Mouse (Mus musculus) liver (tissue): Measurements from ENCODE around the gene Sergef.
"Not testable (repeated sequence)": the region's sequence is repeated elsewhere in the genome, so short reads cannot be mapped to it uniquely, and the experiment has no call there.

Source experiments
- DNase-seq: peaks from one replicate; pipeline ENCODE4 v3.0.0-alpha.2; 2020; ENCODE audit warnings: mixed read lengths

The Sergef gene

DNA sequence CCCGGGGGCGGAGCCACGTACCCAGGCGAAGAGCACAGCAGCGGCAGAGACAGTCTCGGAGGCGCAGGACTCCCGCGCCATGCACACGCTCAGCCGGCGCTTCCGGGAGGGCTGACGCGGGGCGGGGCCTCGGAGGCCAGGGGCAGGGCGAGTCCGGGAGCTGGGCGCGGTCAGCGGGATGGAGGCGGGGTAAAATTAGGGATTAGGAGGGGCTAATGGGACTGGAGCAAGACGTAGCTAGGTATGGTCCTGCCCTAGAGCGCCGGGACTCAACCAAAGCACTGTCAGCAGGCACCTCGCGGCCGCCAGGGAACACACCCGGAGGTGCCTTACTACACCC is at the start of gene Sergef:
Gene Sergef (minus strand): TSS at position 116 of the 340 bp plus-strand sequence.
- DNase-seq = peak; percentile 91

DNA sequence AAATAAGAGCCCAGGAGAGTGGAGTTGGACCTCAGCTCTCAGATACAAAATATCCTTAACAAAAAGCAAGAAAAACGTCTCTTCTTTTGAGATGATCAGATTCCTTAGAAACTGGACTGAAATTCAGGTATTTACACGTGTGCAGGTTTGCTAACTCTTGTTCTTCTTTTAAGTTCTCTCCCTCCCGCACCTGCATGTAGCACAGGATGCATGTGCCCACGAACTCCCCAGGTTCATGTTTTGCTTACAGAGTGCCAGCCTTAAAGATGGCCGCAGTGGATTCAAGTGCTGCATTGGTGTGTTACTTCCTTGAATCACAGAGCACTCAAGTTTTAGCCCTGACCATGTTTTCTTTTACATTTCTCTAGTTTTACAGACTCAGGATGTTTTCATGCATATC is 47.2 kb upstream of the Sergef start:
- DNase-seq = no peak

DNA sequence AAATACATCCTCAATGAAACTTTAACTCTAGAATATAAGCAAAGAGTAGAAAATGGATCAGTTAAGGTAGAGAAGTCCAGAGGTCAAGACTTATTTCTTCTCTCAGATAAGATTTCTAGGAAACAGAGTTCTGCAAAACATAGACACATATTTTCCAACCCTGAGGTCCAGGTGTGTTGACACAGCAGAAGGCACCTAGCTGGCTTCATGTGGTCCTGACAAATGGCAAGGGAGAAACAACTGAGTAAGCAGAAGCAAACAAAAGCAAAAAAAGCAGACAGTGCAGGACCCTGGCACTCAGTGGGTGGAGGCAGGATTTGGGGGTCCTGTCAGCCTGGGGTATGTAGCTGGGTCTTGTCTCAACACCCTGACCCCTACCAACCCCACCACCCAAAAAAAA is 41.1 kb upstream of the Sergef start:
- DNase-seq = no peak

DNA sequence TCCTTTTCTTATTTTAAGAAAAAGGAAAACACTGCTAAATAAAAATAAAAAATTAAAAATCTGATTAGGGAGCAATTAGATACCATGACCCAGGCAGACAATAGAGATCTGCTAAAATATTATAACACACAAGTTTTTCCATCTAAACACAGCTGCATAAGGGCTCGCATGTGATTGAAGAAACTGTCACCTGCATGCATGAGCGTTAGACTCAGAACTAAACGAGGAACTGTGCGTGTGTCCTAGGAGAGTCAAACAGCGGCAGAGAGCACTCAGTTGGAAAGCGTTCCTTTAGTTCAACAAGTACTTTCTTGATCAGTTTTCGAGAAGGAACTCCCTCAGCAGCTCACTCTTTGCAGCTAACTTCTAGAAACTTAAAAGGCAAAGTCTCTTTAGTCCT is 39.4 kb upstream of the Sergef start:
- DNase-seq = not testable (repeated sequence)

DNA sequence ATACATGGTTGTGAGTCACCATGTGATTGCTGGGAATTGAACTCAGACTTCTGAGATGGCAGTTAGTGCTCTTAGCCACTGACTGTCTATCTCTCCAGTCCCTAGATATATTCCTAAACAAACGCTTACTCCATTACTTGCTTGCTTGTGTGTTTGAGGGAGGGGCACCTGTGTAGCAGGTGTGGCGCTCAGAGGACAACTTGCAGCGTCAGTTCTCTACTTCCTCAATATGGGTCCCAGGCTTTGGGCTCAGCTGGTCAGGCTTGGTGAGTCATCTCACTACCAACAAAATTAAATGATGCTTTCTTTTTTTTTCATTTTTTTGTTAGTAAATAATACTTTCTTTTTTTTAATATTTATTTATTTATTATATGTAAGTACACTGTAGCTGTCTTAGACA is 38.8 kb upstream of the Sergef start:
- DNase-seq = no peak

DNA sequence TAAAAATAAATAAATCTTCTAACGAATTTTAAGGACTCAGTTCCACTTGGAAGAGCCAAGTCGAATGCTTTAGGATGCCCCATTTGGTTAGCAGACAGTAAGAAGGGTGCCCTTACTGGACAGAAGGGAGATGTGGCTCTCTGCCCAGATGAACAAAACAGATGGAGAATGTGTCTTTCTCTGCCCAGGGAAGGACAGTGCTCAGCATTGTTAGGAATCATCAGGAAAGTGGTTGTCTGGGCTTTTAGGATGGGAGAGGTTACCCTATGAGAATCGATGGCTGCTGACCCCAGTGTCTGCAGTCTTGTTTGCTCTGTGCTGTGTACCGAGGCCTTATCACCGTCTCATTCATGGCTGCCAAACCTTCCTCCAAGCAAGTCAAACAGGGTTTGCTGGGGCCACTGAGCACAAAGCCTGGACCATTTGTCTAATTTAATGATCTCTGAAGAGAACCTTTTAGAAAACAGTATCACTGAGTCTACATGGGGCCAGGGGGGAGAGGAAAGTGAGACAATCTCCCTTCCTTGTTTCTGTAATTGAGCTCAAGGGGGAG is 37.3 kb upstream of the Sergef start:
- no peak for DNase-seq

DNA sequence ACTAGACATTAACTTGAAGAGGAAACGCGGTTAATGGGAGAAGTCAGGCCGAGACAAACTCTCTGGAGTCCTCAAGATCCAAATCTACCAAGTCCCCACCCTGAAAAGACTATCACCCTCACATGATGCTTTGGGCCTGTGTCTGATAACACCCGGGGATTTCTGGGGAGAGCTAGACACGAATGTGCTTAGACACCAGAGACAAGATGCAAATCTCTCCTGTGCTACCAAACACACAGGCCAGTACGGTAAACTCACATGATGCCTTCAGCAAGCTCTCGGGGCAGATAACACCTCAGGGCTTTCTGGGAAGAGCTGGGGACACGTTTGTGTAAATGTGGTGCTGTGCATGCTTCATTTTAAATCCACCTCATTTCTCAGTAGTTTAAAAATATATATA is 36.3 kb upstream of the Sergef start:
- no peak for DNase-seq

DNA sequence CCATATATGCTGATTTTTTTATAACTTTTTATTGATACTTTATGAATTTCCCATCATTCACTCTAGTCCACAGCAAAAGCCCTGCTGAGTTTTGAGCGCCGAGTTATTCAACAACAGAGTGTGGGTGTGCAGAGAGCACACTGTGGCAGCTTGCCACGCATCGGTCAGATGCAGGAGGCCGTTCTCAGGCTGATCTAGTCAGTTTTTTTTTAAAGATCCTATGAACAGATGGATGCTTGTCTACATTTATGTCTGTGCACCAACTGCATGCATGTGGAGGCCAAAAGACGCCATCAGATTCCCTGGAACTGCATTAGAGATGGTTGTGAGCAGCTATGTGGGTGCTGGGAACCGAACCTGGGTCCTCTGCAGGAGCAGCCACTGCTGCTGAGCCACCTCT is 35.5 kb upstream of the Sergef start:
- DNase-seq = no peak

DNA sequence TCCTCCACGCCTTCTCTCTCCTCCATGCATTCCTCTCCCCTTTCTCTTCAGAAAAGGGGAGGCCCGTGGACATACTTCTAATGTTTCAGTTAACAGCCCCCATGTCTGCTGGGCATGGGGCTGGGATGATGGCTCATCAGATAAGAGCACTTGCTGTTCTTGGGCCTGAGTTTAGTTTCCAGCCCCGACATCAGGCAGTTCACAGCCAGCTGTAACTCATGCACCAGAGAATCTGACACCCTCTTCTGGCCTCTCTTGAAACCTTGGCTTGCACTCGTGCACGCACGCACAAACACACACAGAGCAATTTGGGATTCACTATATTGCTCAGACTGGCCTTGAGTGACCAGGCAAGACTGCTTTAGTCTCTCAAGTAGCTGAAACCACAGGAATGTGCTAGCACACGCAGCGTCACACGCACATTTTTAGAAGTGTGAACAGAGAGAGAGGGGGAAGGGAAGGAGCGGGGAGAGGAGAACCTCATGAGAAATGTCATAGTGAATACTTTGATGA is 32.6 kb upstream of the Sergef start, which contains the start of gene Tph1:
Gene Tph1 (minus strand): TSS at position 378 of the 513 bp plus-strand sequence.
- DNase-seq = no peak

DNA sequence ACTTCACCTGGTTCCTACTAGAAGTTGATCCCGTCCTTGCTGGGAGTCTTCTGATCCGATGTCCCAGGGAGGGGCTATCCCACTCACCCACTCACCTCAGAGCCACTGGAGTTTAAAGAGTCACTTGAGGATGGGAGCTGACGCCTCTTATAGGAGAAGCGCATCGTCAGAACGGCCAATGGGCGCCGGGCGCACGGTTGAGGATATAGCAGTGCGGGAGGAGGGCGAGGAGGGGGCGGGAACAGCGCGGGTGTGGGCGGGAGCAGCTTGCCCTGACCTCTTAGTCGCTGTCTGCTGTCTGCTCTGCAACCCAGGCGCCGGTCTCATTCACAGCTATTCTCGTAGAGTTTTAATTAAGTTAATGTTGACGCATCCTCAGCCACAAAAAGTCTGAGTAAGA is 27.6 kb upstream of the Sergef start:
- DNase-seq = peak; percentile 17

DNA sequence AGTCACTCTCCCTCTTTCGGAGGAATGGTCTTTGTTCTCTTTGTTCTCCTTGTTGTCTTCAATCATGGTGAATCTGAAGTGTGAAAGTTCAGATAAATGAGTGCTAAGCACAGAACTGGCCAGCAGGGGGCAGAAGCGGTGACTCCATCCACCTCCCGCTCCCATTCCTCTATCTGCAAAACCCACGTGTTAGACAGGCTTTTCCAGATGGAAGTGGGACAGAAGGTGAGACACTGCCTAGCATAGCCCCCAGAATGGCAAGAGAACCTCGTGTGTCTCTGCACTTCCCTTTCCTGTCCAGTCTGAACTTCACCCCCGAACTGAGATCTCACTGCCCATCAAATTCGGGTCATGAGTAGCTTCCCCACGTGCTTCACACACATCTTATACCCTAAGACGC is 25.6 kb upstream of the Sergef start:
- peak; percentile 30 for DNase-seq

DNA sequence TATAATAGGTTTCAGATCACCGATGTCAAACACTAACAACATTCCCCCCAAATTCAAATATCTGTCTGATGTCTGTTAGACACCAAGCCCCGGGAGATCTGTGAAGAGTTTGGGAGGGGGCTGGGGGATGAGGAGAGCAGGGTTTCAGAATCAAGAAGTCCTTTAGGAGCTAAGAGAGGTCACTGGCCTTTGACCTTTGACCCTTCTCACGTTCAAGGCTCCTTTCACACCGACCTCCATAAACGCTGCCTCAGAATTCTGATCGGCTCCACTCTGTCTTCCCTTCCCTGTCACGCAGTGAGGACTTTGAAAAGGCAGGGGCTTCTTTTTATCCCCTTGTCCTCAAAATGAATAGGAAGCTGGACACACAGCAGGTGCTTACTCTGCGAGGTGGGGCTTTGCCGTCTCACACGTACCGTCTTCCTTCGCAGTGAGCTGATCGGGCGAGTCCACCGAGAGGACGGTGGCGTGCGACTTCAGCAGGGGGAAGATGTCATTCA is 22.0 kb upstream of the Sergef start:
- DNase-seq = no peak

DNA sequence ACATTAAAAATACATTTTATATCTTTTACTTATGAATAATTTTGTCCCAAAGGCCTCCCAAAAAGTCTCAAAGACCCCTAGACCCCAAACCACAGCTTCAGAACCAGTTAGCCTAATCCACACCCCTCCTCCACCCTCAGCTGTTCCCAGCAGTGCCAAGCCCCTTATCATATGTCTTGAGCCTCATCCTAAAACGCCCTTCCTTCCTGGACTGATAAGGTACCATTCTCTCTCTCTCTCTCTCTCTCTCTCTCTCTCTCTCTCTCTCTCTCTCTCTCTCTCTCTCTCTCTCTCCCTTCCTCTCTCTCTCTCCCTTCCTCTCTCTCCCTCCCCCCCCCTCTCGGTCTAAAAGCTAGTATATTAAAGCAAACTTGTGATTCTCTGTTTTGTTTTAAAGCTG is 12.7 kb upstream of the Sergef start:
- no peak for DNase-seq

DNA sequence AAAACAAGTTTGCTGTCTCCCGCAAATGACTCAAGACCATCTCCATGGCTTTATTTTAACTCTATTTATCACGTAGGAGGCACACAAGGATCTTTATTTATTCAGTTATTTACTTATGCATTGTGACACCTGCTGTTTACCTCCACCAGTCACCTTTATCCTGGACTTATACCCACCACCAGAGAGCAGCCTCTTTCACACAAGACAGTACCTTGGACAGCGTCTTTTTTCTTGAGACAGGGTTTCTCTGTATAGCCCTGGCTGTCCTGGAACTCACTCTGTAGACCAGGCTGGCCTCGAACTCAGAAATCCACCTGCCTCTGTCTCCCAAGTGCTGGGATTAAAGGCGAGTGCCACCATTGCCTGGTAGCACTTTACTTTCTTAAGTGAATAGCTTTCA is 10.6 kb upstream of the Sergef start:
- DNase-seq = not testable (repeated sequence)

DNA sequence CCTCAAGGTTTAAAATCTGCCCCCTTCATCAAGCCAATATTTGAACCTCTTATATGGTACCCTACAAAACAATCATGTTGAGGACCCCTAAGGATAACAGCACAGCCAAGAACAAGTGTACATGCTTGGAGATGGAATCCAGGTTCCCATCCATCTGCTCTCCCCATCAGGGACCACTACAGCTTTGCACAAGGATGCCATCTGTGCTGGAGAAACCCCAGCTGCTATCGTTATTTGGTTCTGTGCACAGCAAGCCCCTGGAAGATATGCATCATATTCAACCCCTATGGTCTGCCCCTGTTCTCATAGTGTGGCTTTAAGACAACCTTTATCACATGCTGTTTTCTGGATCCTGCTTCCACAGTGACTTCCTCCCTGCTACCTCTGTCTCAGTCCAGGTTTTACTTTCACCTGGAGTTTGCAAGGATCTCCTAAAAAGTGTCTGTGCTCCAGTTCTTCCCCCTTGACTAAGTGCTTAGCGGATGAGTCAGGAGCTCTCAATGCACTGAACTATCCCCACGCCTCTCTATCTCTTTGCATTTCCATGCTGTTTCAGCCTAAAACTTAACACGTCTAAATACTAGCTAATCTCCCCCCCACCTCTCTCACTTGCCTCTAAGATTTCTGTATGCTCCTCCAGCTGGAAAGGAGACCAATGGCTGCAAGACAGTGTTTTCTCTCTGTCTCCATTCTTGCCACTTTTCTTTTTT is 9.0 kb upstream of the Sergef start:
- DNase-seq = no peak

DNA sequence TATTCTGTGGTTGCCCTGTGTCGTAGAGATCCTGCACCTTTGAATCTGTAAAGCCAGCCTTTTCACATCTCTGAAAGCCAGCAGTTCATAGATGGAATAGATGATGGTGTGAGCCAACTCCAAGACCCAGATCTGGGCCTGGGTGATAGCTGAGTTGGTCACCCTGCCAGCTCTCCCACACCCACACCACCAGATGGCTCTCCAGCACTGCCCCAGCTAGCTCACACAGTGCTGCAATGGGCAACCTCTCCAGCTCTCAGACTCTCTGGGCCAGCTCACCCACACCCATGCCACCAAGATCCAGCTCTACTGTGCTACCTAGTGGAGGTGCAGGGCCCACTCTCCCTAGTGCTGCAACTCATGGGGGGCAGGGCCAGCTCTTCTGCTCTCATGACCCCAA is 3.6 kb upstream of the Sergef start:
- DNase-seq = peak; percentile 15

DNA sequence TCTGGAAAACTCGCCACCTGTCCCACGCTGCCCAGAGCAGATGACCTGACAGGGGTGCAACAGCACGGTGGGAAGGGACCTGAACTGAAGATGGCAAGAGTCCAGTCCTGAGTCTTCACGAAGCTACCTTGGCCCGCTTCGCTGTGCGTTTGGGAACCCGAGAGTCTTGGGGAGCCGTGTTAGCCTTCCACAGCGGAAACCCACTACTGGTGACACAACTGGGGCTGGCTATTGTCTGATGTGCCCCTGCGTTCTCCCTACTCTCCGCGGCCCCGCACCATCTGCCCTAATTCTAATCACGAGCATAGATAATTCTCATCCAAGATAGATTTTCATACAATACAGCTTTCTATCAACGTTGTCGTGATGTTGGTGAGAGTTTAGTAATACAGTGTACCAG is 455 bp upstream of the Sergef start:
- no peak for DNase-seq

DNA sequence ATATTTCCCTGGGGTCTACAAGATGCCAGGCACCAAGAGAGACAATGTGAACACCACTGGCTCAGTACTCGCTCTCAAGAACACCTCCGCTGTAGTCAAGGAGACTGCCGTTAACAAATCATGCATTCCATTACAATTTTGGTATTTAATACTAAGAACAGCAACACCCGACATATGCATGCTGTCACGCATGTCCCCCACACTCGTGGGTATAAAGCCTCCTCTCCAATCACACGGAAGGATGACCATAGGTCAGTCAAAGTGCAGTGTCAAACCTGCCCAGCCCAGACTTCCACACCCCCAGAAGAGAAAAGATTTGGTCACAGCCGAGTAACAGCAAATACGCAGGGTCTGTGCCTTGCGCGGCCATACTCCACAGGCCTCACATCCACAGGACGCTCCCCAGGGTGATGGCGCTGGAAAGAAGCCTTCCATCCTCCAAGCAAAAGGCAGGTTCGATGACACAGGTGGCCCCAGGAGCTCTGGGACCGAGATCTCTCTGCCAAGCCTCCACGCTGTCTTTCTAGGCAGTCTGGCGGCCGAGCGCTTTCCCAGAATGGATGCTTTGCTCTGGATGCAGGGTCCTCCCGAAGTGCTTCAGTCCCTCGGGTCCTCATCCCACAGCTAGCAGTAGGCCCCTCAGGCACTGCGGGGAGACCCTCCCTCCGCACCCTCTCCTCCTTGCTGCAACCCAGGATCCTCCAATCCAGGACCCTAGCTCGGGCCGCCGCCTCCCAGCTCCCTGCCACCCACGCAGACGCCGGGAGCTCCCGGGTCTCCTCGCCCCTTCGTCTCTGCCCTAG is 517 bp downstream of the Sergef start:
- DNase-seq = peak; percentile 6

DNA sequence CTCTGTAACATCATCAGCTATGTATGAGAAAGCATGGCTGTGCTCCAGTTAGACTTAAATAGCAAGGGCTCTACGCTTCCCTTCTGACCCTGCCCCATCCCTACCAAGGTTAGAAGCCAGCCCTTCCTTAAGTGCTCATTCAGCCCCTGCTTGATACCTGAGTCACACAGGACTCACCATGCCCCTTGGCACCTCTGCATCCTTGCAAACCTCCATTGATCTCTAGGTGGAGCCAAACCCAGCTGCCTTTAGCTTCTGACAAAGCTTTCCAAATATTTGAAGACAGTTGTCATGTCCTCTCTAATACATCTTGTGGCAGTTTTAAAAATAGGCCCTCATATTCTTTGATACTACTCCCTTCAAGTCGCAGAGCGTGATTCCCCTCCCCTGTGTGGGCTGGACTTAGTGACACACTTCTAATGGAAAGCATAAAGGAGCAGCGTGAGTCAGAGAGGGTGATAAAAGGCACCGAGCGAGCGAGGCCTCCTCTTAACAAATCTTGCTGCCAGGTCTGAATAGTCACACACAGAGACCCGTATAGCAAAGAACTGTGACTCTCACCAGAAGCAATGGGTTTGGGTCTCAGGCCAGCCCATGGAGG is 11.1 kb downstream of the Sergef start:
- DNase-seq = no peak

DNA sequence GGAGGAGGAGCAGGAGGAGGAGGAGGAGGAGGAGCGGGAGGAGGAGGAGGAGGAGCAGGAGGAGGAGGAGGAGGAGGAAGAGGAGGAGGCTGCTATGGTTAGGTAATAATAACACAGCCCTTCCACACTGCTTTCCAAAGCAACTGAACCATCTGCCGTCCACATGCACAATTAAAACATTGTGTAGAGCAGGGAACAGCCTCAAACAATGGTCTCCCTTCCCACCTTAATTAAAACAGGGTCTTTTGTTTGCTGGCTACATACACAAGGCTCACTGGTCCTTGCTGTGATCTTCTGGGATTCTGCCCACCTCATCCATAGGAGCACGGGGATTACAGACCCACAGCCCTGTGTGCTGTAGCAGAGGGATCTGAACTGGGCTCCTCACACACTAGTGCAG is 15.6 kb downstream of the Sergef start:
- no peak for DNase-seq

DNA sequence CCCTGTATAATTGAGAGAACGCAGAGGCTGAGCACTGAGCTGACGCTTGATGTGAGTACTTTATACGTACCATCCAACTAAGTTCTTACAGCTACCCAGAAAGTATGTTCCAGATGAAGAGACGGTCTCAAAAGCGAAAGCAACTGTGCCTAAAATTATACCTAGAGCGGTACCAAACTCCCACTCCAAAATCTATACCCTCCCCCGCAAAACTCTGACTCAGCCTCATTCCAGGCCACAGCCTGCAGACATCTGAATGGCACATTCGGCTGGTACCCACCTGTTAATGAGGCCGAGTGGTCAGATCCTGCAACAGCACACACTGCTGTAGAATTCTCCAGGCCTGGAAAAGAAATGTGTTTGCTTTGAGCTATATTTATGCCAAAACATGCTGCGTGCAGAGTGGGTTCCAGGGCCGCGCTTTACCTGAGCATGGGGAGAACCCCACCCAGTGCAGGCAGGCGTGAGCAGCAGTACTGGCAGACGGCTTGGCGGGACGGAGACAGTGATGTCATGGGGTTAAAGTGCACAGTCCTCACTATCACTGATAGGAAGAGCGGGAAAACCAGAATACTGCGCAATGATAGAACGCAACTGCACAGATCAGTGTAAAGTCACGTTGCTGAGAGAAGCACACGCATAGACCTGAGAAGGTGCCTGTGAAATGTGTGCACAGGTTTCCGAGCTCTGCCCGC is 21.0 kb downstream of the Sergef start:
- no peak for DNase-seq

DNA sequence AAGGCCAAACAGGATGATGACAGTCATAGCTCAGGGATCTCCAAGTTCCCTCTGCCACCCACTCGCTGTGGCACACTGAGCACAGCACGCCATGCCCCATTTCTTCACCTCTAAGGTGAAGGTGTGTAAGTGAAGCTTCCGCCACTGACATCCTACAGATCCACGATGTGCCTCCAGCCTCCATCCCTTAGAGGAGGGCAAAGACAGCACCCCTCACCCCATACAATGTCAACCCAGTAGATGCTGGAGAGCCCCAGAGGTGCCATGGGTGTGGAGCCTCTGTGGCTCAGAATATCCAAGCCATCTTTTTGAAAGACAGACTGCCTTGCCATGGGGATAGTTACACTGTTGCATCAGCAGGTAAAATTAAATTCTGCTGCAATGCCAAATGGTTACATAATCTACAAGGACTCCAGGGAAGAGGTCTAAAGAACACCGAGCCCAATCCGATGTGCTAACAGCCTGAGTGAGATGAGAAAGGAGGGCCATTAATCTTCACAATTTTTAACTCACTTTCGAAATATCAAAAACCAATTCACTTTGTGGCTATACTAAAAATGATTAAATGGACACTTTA is 23.1 kb downstream of the Sergef start:
- DNase-seq = no peak
